Mouse (Mus musculus): ENCODE data around the gene Gm11437.

DNA sequence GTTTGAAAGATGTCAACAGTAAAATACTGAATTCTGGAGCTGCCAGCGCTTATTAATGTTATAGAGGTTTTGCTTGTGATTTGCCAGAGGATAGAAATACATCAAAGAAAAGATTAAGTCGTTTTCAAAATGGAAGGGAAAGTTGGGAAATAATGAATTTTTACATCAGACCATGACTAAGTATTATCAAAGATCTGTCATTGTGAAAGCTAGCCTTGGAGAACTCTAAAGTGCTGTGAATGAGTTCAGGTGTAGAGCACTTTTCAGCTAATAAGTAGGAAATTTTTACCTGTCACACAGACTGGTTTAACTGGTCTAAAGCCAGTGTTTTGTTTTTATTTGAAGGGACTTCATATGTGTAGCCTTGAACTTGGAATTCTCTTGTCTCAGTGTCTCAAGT is 14.0 kb upstream of the Gm11437 start:
- no peak for TF ChIP-seq GATA1 (IDR thresholded peaks at IDR 0.05; ENCODE audit: borderline replicate concordance, low read length)
- TF ChIP-seq CTCF (IDR thresholded peaks at IDR 0.05; ENCODE audit: low read depth, low read length) = no peak

All from G1E (cell line).